Comparison of ENCODE assay signal across 17 mouse cellular contexts in the genomic region with DNA sequence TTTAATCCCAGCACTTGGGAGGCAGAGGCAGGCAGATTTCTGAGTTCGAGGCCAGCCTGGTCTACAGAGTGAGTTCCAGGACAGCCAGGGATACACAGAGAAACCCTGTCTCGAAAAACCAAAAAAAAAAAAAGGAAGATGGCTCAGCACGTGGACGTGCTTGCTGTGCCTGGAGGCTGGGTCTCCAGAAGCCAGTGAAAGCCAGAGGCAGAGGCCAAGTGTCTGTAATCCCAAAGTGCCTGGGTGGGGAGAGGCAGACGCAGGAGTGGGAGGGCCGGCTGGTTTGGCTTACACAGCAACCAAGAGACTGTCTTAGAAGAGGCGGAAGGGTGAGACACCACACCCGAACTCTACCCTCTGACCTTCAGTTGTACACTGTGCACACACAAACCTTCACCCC. TPM values are rescaled to one million over a fixed set of nuclear protein-coding genes. Genes with fewer than 3 reads are reported as not detected.
DNase-seq lines count a peak whose midpoint lies in the region; ATAC-seq and TF ChIP-seq lines count a peak whose summit lies in the region.
"Not testable (repeated sequence)": the region's sequence is repeated elsewhere in the genome, so short reads cannot be mapped to it uniquely, and the experiment has no call there.
"Had no signal": no experiment of that assay in that cellular context is flagged by ENCODE, and none has a peak within 500 bp of the region (broad histone marks: within the 10 kb centered on the region; RNA-seq: fewer than 3 reads in every experiment).

No protein-coding gene starts in this region.

- ATAC-seq in midbrain, embryonic 11.5 days (ENCODE audit: low FRiP score), result not testable (repeated sequence)

- not testable (repeated sequence) for H3K4me1 ChIP-seq in ES-E14 (ENCODE audit: control insufficient read depth in 2 of 2, insufficient read depth in 2 of 2, low read length in 2 of 2, poor library complexity in 1 of 2); midbrain, embryonic 11.5 days (ENCODE audit: control insufficient read depth, insufficient read depth, low read length)

- H3K27me3 ChIP-seq in midbrain, embryonic 11.5 days (ENCODE audit: control insufficient read depth, insufficient read depth, low read length), result not testable (repeated sequence)

- not testable (repeated sequence) for DNase-seq in ES-E14 (ENCODE audit: low read depth, low spot score)
- DNase-seq in R1 (ENCODE audit: low read depth, low spot score), result peak; percentile 57
- DNase-seq in ZHBTc4 (ENCODE audit: low read depth, low spot score), result peak; percentile 70
- peak; percentile 26 for DNase-seq in midbrain, embryonic 11.5 days (ENCODE audit: low spot score, missing footprints)
- DNase-seq in yolk sac, embryonic 10.5 days (ENCODE audit: low spot score), result peak; percentile 61

- H3K9ac ChIP-seq in ES-E14 (ENCODE audit: insufficient read depth, low read depth, low read length, poor library complexity, severe bottlenecking); midbrain, embryonic 11.5 days (ENCODE audit: low read length): not testable (repeated sequence)

- not testable (repeated sequence) for H3K9me3 ChIP-seq in ES-E14 (ENCODE audit: control insufficient read depth, insufficient read depth, low read depth, low read length); midbrain, embryonic 11.5 days (ENCODE audit: control insufficient read depth, low read length)

- H3K4me2 ChIP-seq in midbrain, embryonic 11.5 days, result not testable (repeated sequence)

- WGBS in midbrain, embryonic 11.5 days, result 93% methylated on average over 7 of the region's 8 CpGs

- in situ Hi-C loops in ES-E14 (cut with MboI; ENCODE audit: low sequenced_read_pairs in 2 of 2, unreplicated experiment in 2 of 2), result not testable (repeated sequence)

- H3K27ac ChIP-seq in ES-E14 (ENCODE audit: insufficient read depth, low read depth, low read length, poor library complexity, severe bottlenecking); midbrain, embryonic 11.5 days (ENCODE audit: low read depth, low read length): not testable (repeated sequence)

- not testable (repeated sequence) for H3K4me3 ChIP-seq in ES-E14 (ENCODE audit: insufficient read depth in 1 of 2, low read depth in 1 of 2, low read length in 2 of 2, poor library complexity in 1 of 2, severe bottlenecking in 1 of 2); midbrain, embryonic 11.5 days (ENCODE audit: low read depth, low read length)

- peaks cover 18% of the 10 kb centered on the region for H3K36me3 ChIP-seq in ES-E14 (ENCODE audit: control insufficient read depth, insufficient read depth, low read length, poor library complexity, severe bottlenecking)
- not testable (repeated sequence) for H3K36me3 ChIP-seq in midbrain, embryonic 11.5 days (ENCODE audit: control insufficient read depth, insufficient read depth, low read length)

TF ChIP-seq in ES-E14, 5 proteins besides CTCF, POLR2A, EP300 and RAD21:
- TF ChIP-seq ZNF384 (IDR thresholded peaks at IDR 0.05; ENCODE audit: low read depth, low read length), result peak; percentile 56; the same call in 1 of the 2 replicates

RNA-seq across cellular contexts. Expression of a gene that starts 12.4 kb away (rescaled TPM):
- 20.9 and 24.6 TPM in 2 replicates for total RNA-seq in ES-E14 (2012; rRNA removed)
- polyA plus RNA-seq in midbrain, embryonic 11.5 days (2014; fragmentation: Nextera tagmentation; extraction: Ambion mirVana), result 38.9 and 42.4 TPM in 2 replicates

RNA-seq across cellular contexts. Expression of a gene that starts 19.8 kb away (rescaled TPM):
- 196 and 205 TPM in 2 replicates for total RNA-seq in ES-E14 (2012; rRNA removed)
- 4,130 and 4,246 TPM in 2 replicates for polyA plus RNA-seq in midbrain, embryonic 11.5 days (2014; fragmentation: Nextera tagmentation; extraction: Ambion mirVana)

RNA-seq across cellular contexts. Expression of a gene that starts 30.4 kb away (rescaled TPM):
- 84.7 and 134 TPM in 2 replicates for total RNA-seq in ES-E14 (2012; rRNA removed)
- polyA plus RNA-seq in midbrain, embryonic 11.5 days (2014; fragmentation: Nextera tagmentation; extraction: Ambion mirVana), result 4.7 and 5.6 TPM in 2 replicates
- total RNA-seq: adrenal gland, adult 18-20 months; adrenal gland, adult 2 months; adrenal gland, adult 8-10 months; adrenal gland, postnatal 14 days; adrenal gland, postnatal 25 days; adrenal gland, postnatal 36 days; MEL had no signal
- polyA plus RNA-seq: activated CD4-positive, CD25-positive, alpha-beta regulatory T cell, adult 4 months; adrenal gland, adult 2 months; C2C12; CD4-positive, CD25-positive, alpha-beta regulatory T cell, adult 4 months; G1E; Patski had no signal
